Mouse (Mus musculus): ENCODE results near the gene A230050P20Rik.
A peak's percentile ranks its signal among the peaks of the same experiment; 100 is the strongest.

Gene A230050P20Rik

GRCm38 (mm10) chr9:20873521-20873920 lies 5.1 kb downstream of the A230050P20Rik start:
- DNase-seq (ENCODE audit: low read depth, low spot score), result no peak

DNA sequence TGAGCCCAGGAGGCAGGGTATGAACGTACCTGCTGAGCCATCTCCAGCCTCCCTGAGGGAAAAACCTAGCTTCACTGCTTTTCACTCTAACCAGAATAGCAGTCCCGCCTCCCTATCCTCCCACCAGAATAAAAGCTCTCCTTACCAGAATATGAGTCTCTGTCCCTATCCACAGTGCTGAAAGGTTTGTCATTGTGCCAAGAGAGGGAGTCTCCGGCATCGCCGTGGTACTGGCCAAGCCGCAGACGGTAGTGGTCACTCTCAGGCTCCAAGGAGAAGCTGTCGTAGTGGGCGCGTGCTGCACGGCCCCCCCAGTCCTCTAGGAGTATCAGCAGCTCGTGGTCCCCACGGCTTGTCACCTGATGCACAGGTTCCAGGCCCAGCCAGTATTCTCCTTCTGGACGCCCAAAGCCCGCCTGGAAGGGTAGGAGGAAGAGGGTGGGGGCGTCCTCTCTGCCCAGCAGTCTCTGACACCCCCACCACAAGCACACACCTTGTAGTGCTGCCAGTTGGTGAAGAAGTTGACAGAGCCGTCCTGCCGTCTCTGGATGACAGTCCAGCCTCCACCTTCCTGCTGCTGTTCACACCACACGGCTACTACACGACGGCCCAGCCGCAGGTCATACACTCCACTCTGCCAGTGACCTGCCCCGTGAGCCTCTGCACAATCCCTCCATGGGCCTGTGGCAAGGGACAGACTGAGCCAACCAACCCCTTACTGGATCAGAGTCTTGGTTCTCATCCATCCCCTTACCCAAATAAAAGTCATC lies 6.8 kb downstream of the A230050P20Rik start:
- DNase-seq (ENCODE audit: low read depth, low spot score), result no peak

DNA sequence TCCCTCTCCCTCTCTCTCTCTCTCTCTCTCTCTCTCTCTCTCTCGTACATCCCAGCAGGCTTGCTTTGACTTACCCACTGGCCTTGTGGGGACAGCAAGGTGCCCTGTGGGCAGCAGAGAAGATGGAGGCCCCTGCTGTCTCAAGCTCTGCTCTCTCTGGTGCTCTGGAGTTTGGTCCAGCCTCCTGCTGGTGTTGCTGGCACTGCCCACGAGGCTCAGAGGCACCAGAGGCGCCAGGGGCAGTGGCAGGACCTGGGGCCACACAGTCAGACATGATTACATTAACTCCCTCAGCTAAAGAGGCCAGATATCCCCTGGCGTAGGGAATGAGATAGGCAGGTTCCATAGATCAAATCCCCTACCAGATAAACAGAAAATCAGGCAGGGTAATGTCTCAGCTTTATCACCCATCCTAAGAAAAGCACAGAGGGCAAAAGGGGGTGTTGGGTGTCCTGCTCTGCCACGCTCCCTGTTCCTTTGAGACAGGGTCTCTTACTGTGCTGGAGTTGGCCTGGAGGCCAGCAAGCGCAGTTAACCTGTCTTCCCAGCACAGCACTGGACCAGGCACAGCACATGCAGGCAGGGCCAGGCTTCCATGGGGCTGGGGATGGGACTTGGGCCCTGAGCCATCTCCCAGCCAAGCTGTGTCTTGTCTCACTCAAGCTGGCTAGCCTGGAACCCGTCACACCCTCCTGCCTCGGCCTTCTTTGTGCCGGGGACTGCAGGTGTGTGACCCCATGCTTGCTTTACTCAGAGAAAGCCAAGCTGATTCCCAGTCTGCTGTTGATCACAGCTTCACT lies 8.1 kb downstream of the A230050P20Rik start:
- DNase-seq (ENCODE audit: low read depth, low spot score), result no peak

- no peak for DNase-seq (ENCODE audit: low read depth, low spot score)
These were observed 8.9 kb downstream of the A230050P20Rik start for GRCm38 (mm10) chr9:20877118-20878040.

GRCm38 (mm10) chr9:20878041-20878709 lies 9.7 kb downstream of the A230050P20Rik start:
- DNase-seq (ENCODE audit: low read depth, low spot score), result peak; percentile 100

DNA sequence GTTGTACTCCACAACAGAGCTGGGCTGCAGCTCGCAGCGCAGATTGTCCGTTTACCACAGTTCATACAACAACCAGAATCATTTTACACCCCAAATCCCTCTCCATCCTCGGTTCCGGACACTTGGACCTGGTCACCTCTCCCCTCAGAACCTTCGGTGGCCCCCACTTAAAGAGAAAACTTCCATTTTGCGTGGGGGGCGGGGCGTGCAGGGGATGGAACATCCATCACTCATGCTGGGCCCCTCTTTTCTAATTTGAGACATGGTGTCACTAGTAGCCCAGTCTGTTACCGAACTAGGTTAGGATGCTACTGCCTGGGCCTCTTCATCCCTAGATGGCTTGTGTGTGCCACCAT lies 10.2 kb downstream of the A230050P20Rik start:
- no peak for DNase-seq (ENCODE audit: low read depth, low spot score)

DNA sequence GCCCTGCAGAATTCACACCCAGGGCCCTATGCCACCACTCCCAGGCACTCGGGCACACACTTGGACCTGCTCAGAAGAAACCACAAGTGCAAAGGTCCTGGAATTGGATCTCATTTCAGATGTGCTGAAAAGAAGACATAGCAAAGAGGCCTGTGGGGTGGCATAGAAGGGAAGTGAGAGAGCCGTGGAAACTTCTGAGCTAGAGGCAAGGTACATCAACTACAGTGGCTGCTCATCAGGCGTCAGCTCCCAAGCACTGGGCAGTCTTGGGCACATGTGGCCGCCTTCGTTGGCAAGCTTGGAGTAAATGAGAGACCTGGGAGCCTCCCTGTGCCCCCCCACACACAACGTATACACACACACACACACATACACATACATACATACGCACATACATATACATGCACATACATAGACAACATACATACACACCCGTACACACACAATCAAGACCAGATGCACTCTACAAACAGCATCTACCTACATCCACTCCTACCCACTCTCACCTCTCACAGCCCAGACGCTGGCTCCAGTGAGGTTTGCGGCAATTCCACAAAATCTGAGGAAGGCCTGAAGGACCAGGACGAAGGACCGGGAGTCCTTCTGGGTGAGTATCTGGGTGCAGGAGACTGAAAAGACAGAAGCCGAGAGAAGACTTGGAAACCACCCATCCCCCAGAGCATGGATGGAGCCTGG lies 10.8 kb downstream of the A230050P20Rik start, which contains the start of gene Angptl6:
Angptl6 (minus strand) TSS at position 631 of the 696 bp plus-strand sequence.
- no peak for DNase-seq (ENCODE audit: low read depth, low spot score)

- DNase-seq (ENCODE audit: low read depth, low spot score), result no peak
These were observed 18.1 kb downstream of the A230050P20Rik start for GRCm38 (mm10) chr9:20886563-20886962.

DNA sequence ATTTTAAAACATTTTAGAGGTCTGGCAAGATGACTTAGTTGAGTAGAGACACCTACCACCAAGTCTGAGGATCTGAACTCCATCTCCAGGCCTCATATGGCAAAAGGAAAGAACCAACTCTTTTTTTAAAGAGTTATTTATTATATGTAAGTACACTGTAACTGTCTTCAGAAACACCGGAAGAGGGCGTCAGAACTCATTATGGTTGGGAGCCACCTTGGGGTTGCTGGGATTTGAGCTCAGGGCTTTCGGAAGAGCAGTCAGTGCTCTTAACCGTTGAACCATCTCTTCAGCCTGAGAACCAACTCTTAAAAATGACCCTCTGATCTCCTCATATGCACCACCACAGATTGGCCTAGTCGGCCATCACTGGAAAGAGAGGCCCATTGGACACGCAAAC lies 18.7 kb downstream of the A230050P20Rik start:
- DNase-seq (ENCODE audit: low read depth, low spot score), result no peak

- DNase-seq (ENCODE audit: low read depth, low spot score), result peak; percentile 97
These were observed 19.4 kb downstream of the A230050P20Rik start, which contains the start of gene Ppan for GRCm38 (mm10) chr9:20887704-20888385. Gene Ppan, plus strand, starts transcription at chr9:20888175.

DNA sequence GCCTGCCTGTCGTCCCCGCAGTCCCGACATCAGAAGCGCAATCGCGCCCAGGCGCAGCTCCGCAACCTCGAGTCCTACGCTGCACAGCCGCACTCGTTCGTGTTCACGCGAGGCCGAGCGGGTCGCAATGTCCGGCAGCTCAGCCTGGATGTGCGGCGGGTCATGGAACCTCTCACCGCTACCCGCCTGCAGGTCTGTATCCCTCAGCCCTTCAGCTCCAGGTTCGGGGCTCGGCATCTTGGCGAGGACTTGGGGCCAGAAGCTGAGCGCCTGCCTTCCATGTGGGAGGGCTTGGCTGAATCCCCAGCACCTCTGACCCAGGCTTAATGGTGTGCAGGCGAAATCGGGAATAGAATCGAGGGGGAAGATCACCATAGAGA lies 19.9 kb downstream of the A230050P20Rik start:
- DNase-seq (ENCODE audit: low read depth, low spot score), result no peak

GRCm38 (mm10) chr9:20889185-20890141 lies 21.0 kb downstream of the A230050P20Rik start:
- no peak for DNase-seq (ENCODE audit: low read depth, low spot score)

- DNase-seq (ENCODE audit: low read depth, low spot score), result no peak
These were observed 22.0 kb downstream of the A230050P20Rik start for GRCm38 (mm10) chr9:20890411-20890810.

GRCm38 (mm10) chr9:20891339-20892103 lies 23.1 kb downstream of the A230050P20Rik start:
- no peak for DNase-seq (ENCODE audit: low read depth, low spot score)

GRCm38 (mm10) chr9:20892104-20892653 lies 23.7 kb downstream of the A230050P20Rik start:
- no peak for DNase-seq (ENCODE audit: low read depth, low spot score)

- DNase-seq (ENCODE audit: low read depth, low spot score), result no peak
These were observed 24.6 kb downstream of the A230050P20Rik start for GRCm38 (mm10) chr9:20893069-20893468.

DNA sequence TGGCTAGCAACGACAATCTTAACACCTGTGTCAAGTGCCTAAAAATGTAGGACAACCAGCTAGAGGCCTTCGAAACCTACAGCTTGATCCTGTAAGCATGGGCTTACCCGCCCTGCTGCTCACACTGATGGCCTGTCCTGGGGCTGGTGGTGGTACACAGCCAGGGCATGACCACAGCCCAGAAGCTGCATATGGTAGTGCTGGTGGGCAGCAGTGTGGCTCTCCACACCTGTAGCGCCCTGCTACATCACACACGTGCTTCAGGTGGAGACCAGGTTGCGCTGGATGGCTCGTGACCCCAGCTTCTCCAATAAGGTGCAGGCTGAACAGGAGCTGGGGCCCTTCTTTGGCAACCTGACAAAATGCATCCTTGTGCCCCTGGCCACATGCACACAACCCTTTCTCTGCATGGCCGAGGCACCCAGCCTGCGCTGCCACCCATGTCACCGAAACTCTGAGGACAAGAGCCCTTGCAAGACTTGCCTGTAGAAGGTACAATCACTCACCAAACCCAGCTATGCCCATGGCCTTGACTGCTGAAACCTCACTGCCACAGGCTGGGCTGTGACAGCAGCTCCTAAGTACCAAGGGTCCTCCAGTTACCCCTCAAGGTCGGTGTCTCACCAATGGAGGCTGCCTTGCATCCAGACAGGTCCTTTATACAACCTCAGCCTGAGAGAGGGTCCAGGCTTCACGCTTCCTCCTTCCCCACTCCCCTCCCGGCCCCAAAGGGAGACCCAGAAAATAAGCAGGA lies 25.3 kb downstream of the A230050P20Rik start:
- DNase-seq (ENCODE audit: low read depth, low spot score), result no peak

Measured in forelimb bud, embryonic 11.5 days (tissue).